Mouse (Mus musculus): ENCODE results near the gene Pgr15l.

The Pgr15l gene

GRCm38 (mm10) chrX:97072369-97072768 lies at the start of gene Pgr15l:
Gene Pgr15l (plus strand): TSS chrX:97072596.
- DNase-seq (ENCODE audit: low spot score in 2 of 2): no peak

DNA sequence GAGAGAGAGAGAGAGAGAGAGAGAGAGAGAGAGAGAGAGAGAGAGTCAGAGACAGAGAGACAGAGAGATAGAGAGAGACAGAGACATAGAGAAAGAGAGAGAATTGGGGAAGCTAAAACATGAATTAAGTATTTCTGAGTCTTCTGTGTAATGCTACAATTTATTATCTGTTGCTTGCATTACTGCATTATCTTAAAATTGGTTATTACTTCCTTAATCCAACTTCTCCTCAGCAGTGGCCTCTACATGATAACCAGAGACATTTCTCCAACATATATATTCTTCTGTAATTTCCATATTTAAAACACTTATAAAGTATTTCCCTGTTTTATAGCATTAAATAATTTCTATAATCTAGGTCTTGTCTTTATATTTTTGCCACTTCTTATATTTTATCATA lies 44.9 kb upstream of the Pgr15l start:
- no peak for DNase-seq (ENCODE audit: low spot score in 2 of 2)

- DNase-seq (ENCODE audit: low spot score in 2 of 2): peak; percentile 6 to 9
These were observed 2.6 kb upstream of the Pgr15l start for GRCm38 (mm10) chrX:97069816-97070215.
